Mouse (Mus musculus) inflammation-experienced regulatory T-cells (primary cell): ENCODE data around the gene Tcf21. TPM values are rescaled to one million over a fixed set of nuclear protein-coding genes. Genes with fewer than 3 reads are reported as not detected.

Source experiments
- polyA plus RNA-seq, 2 experiments: library from polyadenylated mRNA; unstranded; fragments of 100-300 nt; shearing (Covaris generic); gene quantifications; one replicate each; pipeline ENCODE4 v1.2.1; 2017

The Tcf21 gene
- polyA plus RNA-seq, result 1 to 10 TPM in 1 of 2 experiments, under 1 TPM in 1; 0.35 to 2.4 TPM

GRCm38 (mm10) chr10:22819871-22820590, at the start of gene Tcf21:
Gene Tcf21, minus strand, starts transcription at chr10:22820174.

Other genes starting within 250 kb of the Tcf21 start
- gene Slc2a12, start 175.2 kb downstream of the Tcf21 start, polyA plus RNA-seq, result under 1 TPM; 0.16 to 0.29 TPM
- 10 to 100 TPM; 59.5 to 63.1 TPM for gene Tbpl1, start 88.2 kb downstream of the Tcf21 start, polyA plus RNA-seq